Mouse (Mus musculus) forebrain, embryonic 13.5 days (tissue): Measurements from ENCODE around the gene Nacad. TPM values are rescaled to one million over a fixed set of nuclear protein-coding genes. Genes with fewer than 3 reads are reported as not detected.

ENCODE experiments used
- ATAC-seq: fragments of 200-750 bp; cut with Nextera tagmentation; 2 replicates; pipeline ENCODE4 v1.8.0; 2017
- H3K27ac ChIP-seq: fragments of 300-500 bp; sonication (generic); 2 replicates; pipeline ENCODE4 v1.5.1; 2015; ENCODE audit warnings: inconsistent platforms, mild to moderate bottlenecking, moderate library complexity
- H3K27me3 ChIP-seq: fragments of 300-500 bp; sonication (generic); 2 replicates; pipeline ENCODE4 v1.6.1; 2015; ENCODE audit warnings: mild to moderate bottlenecking, inconsistent platforms
- H3K36me3 ChIP-seq: fragments of 300-500 bp; sonication (generic); 2 replicates; pipeline ENCODE4 v1.6.1; 2015; ENCODE audit warnings: mild to moderate bottlenecking, inconsistent platforms; ENCODE audit not compliant: poor library complexity, severe bottlenecking
- H3K4me1 ChIP-seq: fragments of 300-500 bp; sonication (generic); 2 replicates; pipeline ENCODE4 v1.6.1; 2015; ENCODE audit warnings: inconsistent platforms
- H3K4me2 ChIP-seq: fragments of 300-500 bp; sonication (generic); 2 replicates; pipeline ENCODE4 v1.6.1; 2015; ENCODE audit warnings: inconsistent platforms, mild to moderate bottlenecking, moderate library complexity
- H3K4me3 ChIP-seq: fragments of 300-500 bp; sonication (generic); 2 replicates; pipeline ENCODE4 v1.5.1; 2015; ENCODE audit warnings: mild to moderate bottlenecking, inconsistent platforms
- H3K9ac ChIP-seq: fragments of 300-500 bp; sonication (generic); 2 replicates; pipeline ENCODE4 v1.6.1; 2015; ENCODE audit warnings: mild to moderate bottlenecking, inconsistent platforms
- H3K9me3 ChIP-seq: fragments of 300-500 bp; sonication (generic); replicated peaks from 2 replicates; pipeline ENCODE4 v1.6.1; 2016; ENCODE audit warnings: inconsistent platforms
- WGBS: fragments of 180-500 bp; shearing (Covaris S2); methylation state at CpG from one replicate; pipeline ENCODE4 v1.1.7; 2015; 5-methylcytosine and 5-hydroxymethylcytosine counted together
- polyA plus RNA-seq: library from polyadenylated mRNA; unstranded; fragments of >200 nt; fragmentation: Nextera tagmentation; extraction: Ambion mirVana; gene quantifications from 2 replicates; pipeline ENCODE4 v1.2.1, GENCODE M21; 2015

The Nacad gene
- polyA plus RNA-seq, 1 experiment from 2014 or later: 50.1 TPM

DNA sequence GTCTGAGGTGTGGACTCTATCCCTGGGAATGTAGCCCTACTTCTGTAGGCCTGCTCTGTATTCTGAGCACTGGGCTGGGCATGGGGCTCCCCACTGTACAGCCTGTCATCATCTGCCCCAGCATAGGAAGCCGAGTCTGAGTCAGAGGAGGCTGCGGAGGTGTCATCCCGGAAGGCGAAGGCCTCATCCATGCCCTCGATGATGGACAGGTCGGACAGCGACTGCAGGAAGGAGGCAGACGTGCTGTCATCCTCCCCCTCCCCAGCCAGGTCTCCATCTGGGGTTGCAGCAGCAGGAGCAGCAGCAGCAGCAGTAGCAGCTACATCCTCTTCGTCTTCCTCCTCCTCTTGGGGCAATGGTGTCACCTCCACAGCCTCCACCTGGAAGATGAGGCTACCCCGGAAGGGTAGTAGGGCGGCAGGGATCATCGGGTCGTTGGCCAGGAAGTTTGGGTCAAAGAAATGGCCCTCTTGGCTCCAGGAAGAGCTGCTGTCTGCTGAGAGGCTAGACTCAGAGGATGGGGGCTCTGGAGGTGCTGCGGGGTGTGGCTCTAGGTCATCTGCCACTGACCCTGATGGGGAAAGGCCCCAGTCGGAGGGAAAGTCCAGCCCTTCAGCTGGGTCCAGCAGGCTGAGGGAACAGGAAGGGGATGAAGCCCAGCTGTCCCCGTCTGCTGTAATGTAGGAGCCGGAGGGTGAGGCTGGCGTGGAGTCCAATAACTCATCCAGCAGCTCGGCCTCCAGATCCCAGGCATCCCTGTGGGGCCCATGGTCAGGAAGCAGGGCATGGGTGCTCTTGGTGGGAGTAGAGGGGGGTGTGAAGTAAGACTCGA lies 4.0 kb downstream of the Nacad start:
- H3K9me3 ChIP-seq: no peaks in the 10 kb centered on the region
- peaks cover 51% of the 10 kb centered on the region for H3K36me3 ChIP-seq
- ATAC-seq: no peak
- WGBS: 86% methylated on average over 19 of the region's 20 CpGs
- peaks cover 69% of the 10 kb centered on the region for H3K4me1 ChIP-seq
- no peak overlapping the region for H3K9ac ChIP-seq
- H3K4me2 ChIP-seq: no peak overlapping the region
- no peak overlapping the region for H3K27ac ChIP-seq
- no peak overlapping the region for H3K4me3 ChIP-seq
- H3K27me3 ChIP-seq: no peaks in the 10 kb centered on the region

- no peak overlapping the region for H3K4me2 ChIP-seq
- WGBS: 85% methylated on average over 8 of the region's 8 CpGs
- ATAC-seq: no peak
- no peaks in the 10 kb centered on the region for H3K9me3 ChIP-seq
- peaks cover 65% of the 10 kb centered on the region for H3K36me3 ChIP-seq
- no peak overlapping the region; the same call in 1 of the 2 replicates for H3K27ac ChIP-seq
- peaks cover 55% of the 10 kb centered on the region for H3K4me1 ChIP-seq
- no peak overlapping the region for H3K9ac ChIP-seq
- no peak overlapping the region for H3K4me3 ChIP-seq
- no peaks in the 10 kb centered on the region for H3K27me3 ChIP-seq
Measured at GRCm38 (mm10) chr11:6600284-6600944, 5.4 kb downstream of the Nacad start.

DNA sequence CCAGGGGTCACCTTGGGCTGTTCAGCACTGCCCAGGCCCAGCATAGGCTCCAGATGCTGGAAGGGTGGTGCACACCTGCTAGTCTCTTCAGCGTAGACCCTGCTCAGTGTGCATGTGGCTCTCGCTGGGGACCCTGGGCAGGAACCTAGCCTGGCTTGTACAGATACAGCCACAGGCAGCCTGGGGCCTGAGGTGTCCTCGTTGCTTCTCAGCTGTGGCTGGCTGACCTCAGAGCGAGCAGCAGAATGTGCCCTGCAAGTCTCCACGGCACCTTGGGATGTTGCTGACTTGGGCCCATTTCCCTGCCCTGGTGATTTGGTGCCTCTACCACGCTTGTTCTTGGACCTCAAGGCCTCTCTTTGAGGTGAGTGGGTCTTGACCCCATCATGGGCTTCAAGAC lies 6.0 kb downstream of the Nacad start:
- ATAC-seq: no peak
- H3K36me3 ChIP-seq: peaks cover 71% of the 10 kb centered on the region
- H3K4me1 ChIP-seq: peaks cover 50% of the 10 kb centered on the region
- WGBS: 89% methylated on average over 6 of the region's 6 CpGs
- H3K27me3 ChIP-seq: no peaks in the 10 kb centered on the region
- H3K4me3 ChIP-seq: no peak overlapping the region
- no peaks in the 10 kb centered on the region for H3K9me3 ChIP-seq
- peak overlapping the region; percentile 61; the same call in 1 of the 2 replicates for H3K27ac ChIP-seq
- H3K4me2 ChIP-seq: peak overlapping the region; percentile 57
- H3K9ac ChIP-seq: peak overlapping the region; percentile 61

DNA sequence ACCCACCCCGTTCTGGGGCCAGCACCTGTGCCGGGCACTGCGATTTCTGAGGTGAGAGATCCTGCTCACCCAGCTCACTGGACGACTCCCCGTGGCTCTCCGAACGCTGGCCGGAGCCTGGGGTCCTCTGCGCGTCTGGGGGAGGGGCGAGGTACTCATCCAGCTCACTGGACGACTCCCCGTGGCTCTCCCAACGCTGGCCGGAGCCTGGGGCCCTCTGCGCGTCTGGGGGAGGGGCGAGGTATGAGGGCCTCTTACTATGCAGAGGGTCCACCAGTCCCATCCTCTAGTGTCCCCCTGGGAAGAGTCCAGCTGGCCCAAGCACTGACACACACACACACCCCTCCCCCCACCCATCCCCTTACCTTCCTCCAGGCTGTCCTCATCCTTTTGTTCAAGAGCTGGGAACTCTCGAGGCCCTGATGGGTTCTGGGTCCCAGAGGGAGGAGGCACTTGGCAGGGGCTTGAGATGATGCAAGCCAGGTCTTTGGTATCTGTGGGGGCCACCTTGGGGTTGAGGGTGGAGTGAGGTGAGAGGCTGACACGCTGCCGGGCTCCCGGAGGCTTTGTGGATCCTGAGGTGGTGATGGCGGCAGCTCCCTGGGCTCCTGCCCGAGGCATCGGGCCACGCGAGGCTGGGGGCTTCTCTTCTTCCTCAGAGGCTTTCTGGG lies 6.7 kb downstream of the Nacad start:
- WGBS: 16% methylated on average over 26 of the region's 27 CpGs
- peak; percentile 11 for ATAC-seq
- H3K9ac ChIP-seq: peak overlapping the region; percentile 61
- H3K27ac ChIP-seq: peak overlapping the region; percentile 61
- no peaks in the 10 kb centered on the region for H3K27me3 ChIP-seq
- peaks cover 78% of the 10 kb centered on the region for H3K36me3 ChIP-seq
- H3K4me3 ChIP-seq: peak overlapping the region; percentile 28
- no peaks in the 10 kb centered on the region for H3K9me3 ChIP-seq
- H3K4me2 ChIP-seq: peak overlapping the region; percentile 57
- peaks cover 43% of the 10 kb centered on the region for H3K4me1 ChIP-seq

- peaks cover 86% of the 10 kb centered on the region for H3K36me3 ChIP-seq
- H3K27ac ChIP-seq: peak overlapping the region; percentile 61
- peaks cover 35% of the 10 kb centered on the region for H3K4me1 ChIP-seq
- 61% methylated on average over 19 of the region's 19 CpGs for WGBS
- H3K27me3 ChIP-seq: no peaks in the 10 kb centered on the region
- H3K9ac ChIP-seq: peak overlapping the region; percentile 61
- no peaks in the 10 kb centered on the region for H3K9me3 ChIP-seq
- ATAC-seq: peak; percentile 14
- H3K4me2 ChIP-seq: peak overlapping the region; percentile 57
- peak overlapping the region; percentile 28 for H3K4me3 ChIP-seq
Measured at GRCm38 (mm10) chr11:6598191-6598889, 7.5 kb downstream of the Nacad start.

GRCm38 (mm10) chr11:6597523-6597922 lies 8.3 kb downstream of the Nacad start:
- peaks cover 88% of the 10 kb centered on the region for H3K36me3 ChIP-seq
- no peaks in the 10 kb centered on the region for H3K9me3 ChIP-seq
- H3K27ac ChIP-seq: no peak overlapping the region
- H3K9ac ChIP-seq: no peak overlapping the region
- no peak overlapping the region for H3K4me2 ChIP-seq
- no peak for ATAC-seq
- whole genome bisulfite sequencing: 71% methylated on average over 7 of the region's 7 CpGs
- no peak overlapping the region for H3K4me3 ChIP-seq
- peaks cover 27% of the 10 kb centered on the region for H3K4me1 ChIP-seq
- H3K27me3 ChIP-seq: no peaks in the 10 kb centered on the region

GRCm38 (mm10) chr11:6596616-6597015 lies 9.2 kb downstream of the Nacad start:
- H3K9ac ChIP-seq: no peak overlapping the region

DNA sequence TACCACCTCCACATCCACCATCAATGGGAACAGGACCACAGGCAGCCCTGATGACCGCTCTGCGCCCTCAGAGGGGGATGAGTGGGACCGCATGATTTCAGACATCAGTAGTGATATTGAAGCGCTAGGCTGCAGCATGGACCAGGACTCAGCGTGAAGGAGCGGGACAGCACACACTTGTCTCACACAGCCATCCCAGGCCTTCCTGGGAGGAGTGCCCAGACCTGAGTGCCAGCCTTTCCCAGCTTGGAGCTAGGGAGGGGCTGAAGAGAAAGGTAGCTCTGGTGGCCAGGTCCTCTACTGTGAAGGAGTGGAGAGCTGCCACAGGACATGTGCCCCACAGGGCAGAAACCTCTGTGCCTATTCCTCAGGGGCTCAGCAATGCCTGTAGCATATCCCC lies 9.6 kb downstream of the Nacad start:
- Histone ChIP-seq H3K36me3 (peaks cover 88% of the 10 kb centered on the region), H3K4me2 (no peak overlapping the region), H3K9me3 (no peaks in the 10 kb centered on the region), H3K9ac (no peak overlapping the region), H3K27ac (no peak overlapping the region), H3K4me3 (no peak overlapping the region), H3K27me3 (no peaks in the 10 kb centered on the region), H3K4me1 (peaks cover 25% of the 10 kb centered on the region)
- no peak for ATAC-seq
- WGBS: 98% methylated on average over 6 of the region's 6 CpGs

More at GRCm38 (mm10) chr11:6596616-6597015, 9.2 kb downstream of the Nacad start:
- Histone ChIP-seq H3K27ac (no peak overlapping the region), H3K36me3 (peaks cover 88% of the 10 kb centered on the region), H3K4me3 (no peak overlapping the region), H3K4me1 (peaks cover 25% of the 10 kb centered on the region), H3K4me2 (no peak overlapping the region), H3K27me3 (no peaks in the 10 kb centered on the region), H3K9me3 (no peaks in the 10 kb centered on the region)
- WGBS: 79% methylated on average over 3 of the region's 3 CpGs
- no peak for ATAC-seq

DNA sequence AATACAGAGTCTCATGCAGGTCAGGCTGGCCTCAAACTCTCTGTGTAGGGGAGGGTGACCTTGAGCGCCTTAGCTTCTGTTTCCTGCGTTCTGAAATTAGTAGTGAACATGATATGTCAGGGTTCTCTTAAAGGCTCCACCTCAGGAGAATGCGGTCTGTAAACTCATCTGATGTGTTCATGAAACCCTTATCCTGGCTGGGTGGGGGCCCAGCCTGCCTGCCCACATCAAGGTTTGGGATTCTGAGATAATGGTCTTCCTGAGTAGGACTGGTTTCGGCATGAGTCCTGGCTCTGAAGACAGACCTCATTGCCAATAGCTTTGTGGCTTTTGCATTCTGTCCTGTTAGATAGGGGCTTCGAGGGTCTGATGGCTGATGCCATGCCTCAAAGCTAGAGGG lies 10.5 kb downstream of the Nacad start:
- H3K9me3 ChIP-seq: no peaks in the 10 kb centered on the region
- peaks cover 88% of the 10 kb centered on the region for H3K36me3 ChIP-seq
- H3K27me3 ChIP-seq: no peaks in the 10 kb centered on the region
- H3K27ac ChIP-seq: no peak overlapping the region
- WGBS: 91% methylated on average over 5 of the region's 5 CpGs
- H3K9ac ChIP-seq: no peak overlapping the region
- no peak for ATAC-seq
- H3K4me3 ChIP-seq: no peak overlapping the region
- H3K4me1 ChIP-seq: peaks cover 24% of the 10 kb centered on the region
- H3K4me2 ChIP-seq: no peak overlapping the region

DNA sequence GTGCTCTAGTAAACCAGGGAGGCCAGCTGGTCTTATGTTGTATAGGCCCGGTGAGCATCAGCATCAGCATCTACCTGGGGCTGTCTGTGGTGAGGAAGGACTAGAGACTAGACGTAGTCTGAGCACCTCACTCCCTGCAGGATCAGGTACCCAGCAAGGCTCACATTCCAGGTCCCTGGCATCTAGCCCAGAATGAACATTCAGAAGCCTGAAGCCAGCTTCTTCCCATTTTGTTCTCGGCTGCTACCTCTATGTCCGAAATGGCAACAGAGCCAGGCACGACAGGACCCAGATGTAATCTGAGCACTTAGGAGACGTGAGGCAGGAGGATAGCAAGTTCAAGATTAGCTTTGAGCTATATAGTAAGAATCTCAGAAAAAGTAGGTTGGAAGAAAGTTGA lies 11.0 kb downstream of the Nacad start:
- no peaks in the 10 kb centered on the region for H3K9me3 ChIP-seq
- no peak overlapping the region for H3K4me2 ChIP-seq
- ATAC-seq: no peak
- H3K27me3 ChIP-seq: no peaks in the 10 kb centered on the region
- H3K4me1 ChIP-seq: peaks cover 19% of the 10 kb centered on the region
- no peak overlapping the region for H3K9ac ChIP-seq
- 87% methylated on average over 6 of the region's 6 CpGs for WGBS
- no peak overlapping the region for H3K4me3 ChIP-seq
- no peak overlapping the region for H3K27ac ChIP-seq
- H3K36me3 ChIP-seq: peaks cover 90% of the 10 kb centered on the region

DNA sequence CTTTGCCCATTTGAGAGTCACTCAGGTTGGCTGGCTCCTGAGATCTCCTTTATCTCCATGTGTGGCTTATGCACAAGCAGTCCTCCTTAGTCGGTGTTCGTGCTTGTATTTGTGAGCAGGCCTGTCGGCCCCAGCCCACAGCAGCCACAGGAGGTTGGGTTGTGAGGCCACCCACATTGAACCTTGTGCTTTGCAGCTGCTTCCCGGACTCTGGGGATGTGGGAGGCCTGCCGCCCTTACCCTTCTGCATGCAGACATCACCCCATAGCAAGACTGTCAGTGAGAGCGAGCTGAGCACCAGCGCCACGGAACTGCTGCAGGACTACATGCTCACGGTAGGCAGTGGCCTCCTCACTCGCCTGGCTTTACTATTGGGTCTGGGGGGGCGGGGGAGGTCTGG lies 12.4 kb downstream of the Nacad start:
- no peaks in the 10 kb centered on the region for H3K9me3 ChIP-seq
- 84% methylated on average over 11 of the region's 11 CpGs for WGBS
- H3K4me1 ChIP-seq: peaks cover 5% of the 10 kb centered on the region; the same call in 1 of the 2 replicates
- H3K27ac ChIP-seq: no peak overlapping the region
- H3K4me3 ChIP-seq: no peak overlapping the region
- no peak overlapping the region for H3K9ac ChIP-seq
- H3K4me2 ChIP-seq: no peak overlapping the region
- H3K36me3 ChIP-seq: peaks cover 97% of the 10 kb centered on the region
- no peak for ATAC-seq
- H3K27me3 ChIP-seq: no peaks in the 10 kb centered on the region
